Mouse (Mus musculus): ENCODE measurements at regions not wholly inside any gene's neighbourhood (a gene's known extent, or its start where the extent isn't known, plus 50 kb on each side); places are given as distances from the start of the nearest gene placed in this dataset.

DNA sequence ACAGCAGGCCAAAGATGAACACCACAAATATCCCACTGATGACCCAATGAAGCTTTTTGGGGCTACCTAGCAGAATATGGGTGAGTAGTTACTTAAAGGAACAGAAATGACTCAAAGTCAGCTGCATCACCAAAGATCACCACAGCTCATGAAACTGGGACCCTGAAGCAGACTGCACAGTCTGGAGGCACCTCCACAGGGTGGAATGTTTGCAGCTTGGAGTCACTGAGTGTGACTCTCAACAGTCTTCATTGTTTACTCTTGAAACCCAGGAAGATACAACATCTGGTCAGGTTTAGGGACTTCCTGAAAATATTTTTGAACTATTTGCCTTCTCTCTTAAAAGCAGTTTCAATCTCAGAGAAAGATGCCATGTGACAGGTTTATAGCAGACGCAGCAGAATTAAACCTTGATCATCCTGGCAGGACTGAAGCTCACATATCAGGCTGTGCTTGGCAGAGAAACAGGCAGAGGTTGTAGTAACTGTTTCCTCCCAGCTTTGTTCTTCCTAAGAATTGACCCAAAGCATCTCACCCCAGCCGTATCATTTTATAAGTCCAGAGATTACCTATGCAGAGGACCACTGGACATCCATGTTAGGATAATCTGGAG lies 944.1 kb upstream of the Adgrl4 start:
- no peak for DNase-seq (ENCODE audit: low spot score in 2 of 2)

DNA sequence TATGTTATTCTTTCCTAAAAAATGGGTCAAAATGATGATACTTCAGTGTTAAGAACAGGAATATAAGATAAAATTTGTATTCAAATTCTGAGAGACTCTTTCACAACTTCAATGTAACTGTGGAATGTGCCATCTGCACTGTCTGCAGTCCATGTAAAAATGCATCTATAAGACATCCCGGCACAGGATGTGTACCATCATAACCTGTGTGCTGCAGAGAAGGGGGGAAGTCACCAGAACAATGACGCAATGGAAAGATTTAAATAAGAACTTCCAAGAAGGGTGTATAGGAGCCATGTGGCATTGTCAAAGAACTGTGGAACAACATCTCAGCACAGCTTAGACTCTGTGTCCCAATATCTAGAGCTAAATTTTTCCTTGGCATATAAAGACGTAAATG lies 906.7 kb upstream of the Adgrl4 start:
- DNase-seq (ENCODE audit: low spot score in 2 of 2) = no peak

DNA sequence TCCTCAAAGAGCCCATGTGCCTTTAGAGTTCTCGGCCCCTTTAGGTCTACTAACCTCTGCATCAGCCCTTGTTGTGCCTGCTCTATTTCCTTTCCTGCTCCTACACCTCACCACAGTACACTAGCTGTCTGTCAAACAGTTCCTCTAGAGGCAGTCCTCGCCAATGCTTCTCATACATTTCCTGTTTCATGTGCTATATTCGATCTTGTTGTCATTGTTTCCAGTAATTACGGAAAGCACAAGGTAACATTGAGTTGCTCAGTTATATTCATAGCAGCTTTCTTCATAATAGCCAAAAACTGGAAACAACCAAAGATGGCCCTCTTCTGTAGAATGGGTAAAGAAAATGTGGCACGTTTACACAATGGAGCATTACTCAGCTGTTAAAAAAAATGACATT lies 894.6 kb upstream of the Adgrl4 start:
- DNase-seq (ENCODE audit: low spot score in 2 of 2) = no peak

DNA sequence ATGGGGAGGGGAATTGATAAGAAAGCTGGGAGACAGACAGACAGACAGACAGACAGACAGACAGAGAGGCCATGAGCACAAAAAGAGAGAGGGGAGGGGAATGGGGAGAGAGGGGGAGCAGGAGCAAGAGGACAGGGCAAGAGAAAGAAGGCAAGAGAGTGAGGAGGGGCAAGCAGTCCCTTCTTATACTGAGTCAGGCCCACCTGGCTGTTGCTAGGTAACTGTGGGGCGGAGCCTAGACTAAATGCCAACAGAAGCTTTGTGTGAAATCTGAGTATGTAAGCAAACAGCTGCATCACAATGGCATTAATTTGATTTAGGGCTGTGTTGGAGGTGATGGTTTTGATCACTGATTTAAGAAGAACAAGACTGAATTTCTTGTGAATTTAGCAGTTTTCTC lies 849.2 kb upstream of the Adgrl4 start:
- DNase-seq (ENCODE audit: low spot score in 2 of 2) = no peak

DNA sequence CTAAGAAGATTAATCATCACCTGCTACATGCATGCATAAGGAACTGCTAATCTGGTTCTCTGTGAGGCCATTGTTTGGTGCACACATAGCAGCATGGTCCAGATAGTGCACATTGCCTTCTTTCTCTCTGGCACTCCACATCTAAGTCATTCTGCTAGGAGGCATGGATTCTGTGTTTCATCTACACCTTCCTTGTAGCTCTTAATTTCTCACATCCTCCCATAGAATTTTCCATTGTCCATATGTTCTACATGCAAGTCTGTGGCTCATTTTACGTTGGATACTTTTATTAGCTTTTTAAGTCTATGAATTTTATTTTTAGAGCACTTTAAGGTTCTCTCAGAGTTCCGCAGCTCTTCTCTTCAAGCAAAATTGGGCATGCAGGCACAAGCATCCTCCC lies 846.7 kb upstream of the Adgrl4 start:
- no peak for DNase-seq (ENCODE audit: low spot score in 2 of 2)

DNA sequence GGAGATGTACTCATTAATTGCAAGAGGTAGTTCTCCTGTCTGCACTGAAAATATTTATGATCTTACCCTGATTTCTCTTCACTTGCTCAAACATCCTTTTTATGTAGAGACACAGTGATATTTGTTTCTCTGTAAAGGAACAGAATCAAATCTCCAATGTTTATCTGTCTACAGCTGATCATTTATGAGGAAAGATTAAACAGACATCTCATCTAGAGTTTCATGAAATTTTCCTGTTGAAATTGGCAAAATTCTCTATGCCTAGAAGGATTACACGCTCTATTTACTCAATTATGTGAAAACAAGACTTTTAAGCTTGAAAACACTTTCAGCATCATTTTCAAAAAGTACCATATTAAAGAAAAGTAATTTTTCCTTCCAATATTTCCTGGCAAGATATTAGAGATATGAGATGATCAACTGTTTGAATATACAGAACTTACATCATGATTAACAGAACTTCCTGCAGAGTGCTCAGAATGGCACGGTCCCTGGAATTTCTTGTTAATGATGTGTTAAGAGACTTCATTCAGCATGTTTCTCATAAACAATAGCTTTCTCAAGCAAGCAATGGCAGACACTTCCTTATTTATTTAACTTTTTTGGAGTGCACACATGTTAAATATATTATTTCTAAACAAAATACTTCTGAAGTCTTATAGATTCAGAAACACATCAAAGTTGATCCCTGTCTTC lies 834.1 kb upstream of the Adgrl4 start:
- no peak for DNase-seq (ENCODE audit: low spot score in 2 of 2)

DNA sequence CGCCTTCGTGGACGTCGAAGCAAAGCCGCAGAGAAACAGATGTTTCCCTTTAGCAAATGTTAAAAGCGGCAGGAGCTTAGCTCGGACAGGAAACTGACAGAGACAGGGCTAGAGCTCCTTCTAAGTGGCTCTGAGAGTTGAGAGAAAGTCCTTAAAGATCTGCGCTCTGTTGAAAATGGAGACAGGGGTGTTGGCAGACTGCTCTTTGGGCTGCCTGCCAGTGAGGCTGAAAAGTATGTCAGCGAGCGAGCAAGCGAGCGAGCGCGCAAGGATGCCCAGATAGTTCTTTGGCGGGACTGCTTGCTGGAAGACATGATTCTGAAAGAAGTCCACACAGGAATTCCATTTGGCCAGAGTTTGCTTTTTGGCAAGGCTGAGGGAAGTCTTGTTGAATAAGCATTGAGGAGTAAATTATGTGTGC lies 827.0 kb upstream of the Adgrl4 start:
- DNase-seq (ENCODE audit: low spot score in 2 of 2) = peak; percentile 6 to 62

DNA sequence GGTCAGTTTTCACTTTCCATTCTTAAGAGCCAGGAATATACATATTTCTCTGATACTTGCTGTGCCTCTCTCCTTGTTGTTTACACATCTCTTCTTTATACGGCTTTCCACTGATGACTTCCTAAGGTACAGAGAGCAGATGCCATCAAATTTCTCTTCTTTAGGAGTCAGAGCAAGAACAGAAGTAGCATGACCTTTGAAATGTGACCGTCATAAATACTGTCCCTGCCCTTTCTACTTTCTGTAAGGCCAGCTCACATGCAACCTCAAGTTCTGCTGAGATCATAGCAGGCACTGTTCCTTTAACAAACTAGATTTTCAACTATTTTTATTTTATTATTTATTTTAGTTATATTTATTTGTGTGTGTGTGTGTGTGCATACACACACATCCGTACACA lies 800.1 kb upstream of the Adgrl4 start:
- no peak for DNase-seq (ENCODE audit: low spot score in 2 of 2)

DNA sequence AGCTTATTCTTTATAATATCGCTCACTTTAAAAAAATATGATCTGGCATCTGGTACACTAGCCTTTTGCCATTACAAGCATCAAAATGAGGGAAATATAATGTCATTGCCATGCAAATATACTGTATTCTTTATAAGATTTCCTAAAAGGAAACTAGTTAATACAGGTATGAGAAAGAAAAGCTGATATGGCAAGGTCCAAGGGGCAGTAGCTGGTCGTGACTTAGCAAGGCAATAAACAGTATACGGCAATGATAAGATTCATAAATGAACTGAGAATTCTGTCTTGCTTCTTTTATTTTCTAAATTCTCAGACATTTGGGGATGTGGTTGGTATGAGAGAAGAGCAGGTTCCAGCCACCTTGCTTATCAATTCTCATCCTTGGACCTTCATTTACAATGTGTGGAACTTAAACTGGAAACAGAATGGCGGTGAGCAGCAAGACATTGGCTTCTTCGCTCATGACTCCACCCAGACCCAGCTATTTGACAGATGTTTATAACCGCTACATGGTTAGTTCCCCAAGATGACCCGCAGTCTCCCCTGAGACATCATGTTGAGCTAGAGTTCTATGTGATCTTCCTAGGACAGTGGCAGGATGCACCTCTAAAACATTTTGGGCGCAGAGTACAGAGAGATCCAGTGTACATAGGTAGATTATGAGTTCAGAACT lies 797.5 kb upstream of the Adgrl4 start:
- no peak for DNase-seq (ENCODE audit: low spot score in 2 of 2)

DNA sequence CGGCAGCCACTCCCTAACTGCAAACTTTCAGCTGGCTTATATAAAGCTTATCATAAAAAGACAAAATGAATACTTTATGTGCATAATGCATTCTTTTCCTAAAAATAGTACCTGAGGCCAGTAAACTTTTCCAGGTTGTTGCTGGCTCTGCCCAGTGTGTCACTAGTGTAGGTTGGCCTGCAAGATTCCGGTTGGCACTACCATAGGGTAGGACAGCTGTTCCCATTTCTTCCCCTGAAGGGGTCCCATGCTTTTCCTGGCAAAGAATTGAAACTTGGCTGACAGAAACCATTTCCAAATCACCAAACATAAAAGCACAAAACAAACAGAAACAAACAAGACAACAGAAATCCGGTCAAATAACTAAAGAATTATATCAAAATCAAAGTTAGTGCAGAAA lies 789.6 kb upstream of the Adgrl4 start:
- DNase-seq (ENCODE audit: low spot score in 2 of 2) = no peak

DNA sequence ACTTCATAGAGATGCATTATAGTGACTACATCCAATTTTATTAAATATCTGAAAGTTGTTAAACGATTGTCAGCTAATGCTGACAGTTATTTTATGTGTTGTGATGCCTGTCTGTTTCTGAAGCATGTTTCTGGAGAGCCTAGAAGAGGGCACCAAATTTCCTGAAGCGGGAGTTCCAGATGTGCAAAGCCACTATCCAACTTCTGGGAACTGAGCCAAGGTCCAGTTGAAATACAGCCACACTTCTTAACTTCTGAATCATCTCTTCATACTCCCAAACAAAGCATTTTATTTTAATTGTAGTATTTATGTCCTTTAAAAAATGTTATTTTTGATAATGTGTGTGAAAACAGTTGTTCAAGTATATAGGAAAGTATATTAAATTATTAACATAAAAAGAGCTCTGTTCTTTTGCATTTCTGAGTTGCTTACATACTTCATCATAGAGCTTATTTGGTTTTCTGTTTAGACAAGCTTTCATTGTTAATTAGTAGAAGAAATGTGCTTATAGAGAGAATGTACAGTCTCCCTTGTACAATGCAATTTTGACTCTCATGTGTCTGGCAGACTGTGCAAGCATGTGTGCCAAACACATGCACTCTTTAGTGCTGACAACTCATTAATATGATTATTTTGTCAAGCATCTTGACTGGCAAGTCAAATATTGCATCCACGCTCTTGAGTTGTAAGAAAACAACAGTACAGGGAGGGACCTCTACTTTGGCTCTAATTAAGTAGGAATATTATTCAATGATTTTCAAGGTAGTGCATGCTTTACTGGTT lies 787.7 kb upstream of the Adgrl4 start:
- DNase-seq (ENCODE audit: low spot score in 2 of 2) = no peak

DNA sequence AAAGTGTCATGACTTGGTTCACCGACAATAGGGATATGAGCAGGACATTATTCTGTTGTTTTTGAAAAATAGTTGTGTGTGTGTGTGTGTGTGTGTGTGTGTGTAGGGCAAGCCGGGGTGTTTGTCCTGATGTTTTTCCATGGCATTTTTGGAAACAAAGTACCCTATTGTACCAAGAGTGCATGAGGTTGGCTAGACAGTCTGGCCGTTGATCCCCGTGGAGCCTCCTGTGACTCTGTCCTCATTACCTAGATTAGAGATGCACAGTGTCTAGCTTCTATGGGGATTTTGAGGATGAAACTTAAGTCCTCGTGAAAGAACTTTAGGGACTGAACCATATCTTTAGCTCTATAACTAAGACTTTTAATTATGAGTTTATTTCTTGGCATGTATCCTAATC lies 741.9 kb upstream of the Adgrl4 start:
- DNase-seq (ENCODE audit: low spot score in 2 of 2) = no peak

DNA sequence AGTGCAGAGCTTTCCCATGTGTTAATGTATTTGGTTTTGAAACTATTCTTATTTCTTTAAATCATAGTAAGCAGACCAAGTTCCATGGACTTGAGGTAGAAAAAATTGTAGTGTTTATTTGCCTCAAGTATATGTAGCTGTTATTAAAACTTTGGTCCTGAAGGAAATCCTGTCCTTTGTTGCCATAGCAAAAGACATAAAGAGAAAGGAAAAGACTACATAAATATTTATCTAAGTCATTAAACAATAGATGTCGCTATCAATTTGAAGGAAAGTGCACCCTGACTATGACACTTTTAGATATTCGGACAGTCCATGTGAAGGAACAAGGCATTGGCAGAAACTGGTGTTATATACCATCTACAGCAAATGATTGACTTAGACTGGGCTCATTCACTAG lies 737.7 kb upstream of the Adgrl4 start:
- DNase-seq (ENCODE audit: low spot score in 2 of 2) = no peak
